Mouse (Mus musculus) large intestine, adult 2 months (tissue): ENCODE data around the gene Pde4b. TPM values are rescaled to one million over a fixed set of nuclear protein-coding genes. Genes with fewer than 3 reads are reported as not detected.

Experiments used
- DNase-seq: peaks from one replicate; pipeline ENCODE4 v3.0.0-alpha.2; 2012; ENCODE audit warnings: low read depth, low spot score
- WGBS: fragments of 180-500 bp; shearing (Covaris S2); methylation state at CpG from one replicate; pipeline ENCODE4 v1.1.7; 2018; 5-methylcytosine and 5-hydroxymethylcytosine counted together
- polyA plus RNA-seq: library from polyadenylated mRNA; depleted of rRNA; stranded (reverse); fragments of >200 nt; gene quantifications from 2 replicates; pipeline ENCODE4 v1.2.3, GENCODE M21; 2012

Gene Pde4b
- polyA plus RNA-seq, 1 experiment, result 4.6 TPM

GRCm38 (mm10) chr4:102172711-102173213 lies 85.4 kb downstream of the Pde4b start:
- 41% methylated on average over 7 of the region's 7 CpGs for WGBS
- no peak for DNase-seq

GRCm38 (mm10) chr4:102175985-102176384 lies 88.6 kb downstream of the Pde4b start:
- no peak for DNase-seq
- WGBS, result 64% methylated on average over 2 of the region's 2 CpGs

- 69% methylated on average over 5 of the region's 5 CpGs for WGBS
- DNase-seq, result no peak
These were observed 89.9 kb downstream of the Pde4b start for GRCm38 (mm10) chr4:102177258-102177657.

- 77% methylated on average over 5 of the region's 5 CpGs for WGBS
- no peak for DNase-seq
These were observed 99.5 kb downstream of the Pde4b start for GRCm38 (mm10) chr4:102186888-102187287.

GRCm38 (mm10) chr4:102197707-102198106 lies 110.4 kb downstream of the Pde4b start:
- DNase-seq, result no peak
- WGBS, result 80% methylated on average over 5 of the region's 5 CpGs

GRCm38 (mm10) chr4:102209773-102210172 lies 122.4 kb downstream of the Pde4b start:
- no peak for DNase-seq
- 61% methylated on average over 2 of the region's 2 CpGs for WGBS

GRCm38 (mm10) chr4:102226700-102227099 lies 139.4 kb downstream of the Pde4b start:
- no peak for DNase-seq

- DNase-seq, result no peak
- WGBS, result 50% methylated on average over 7 of the region's 7 CpGs
These were observed 141.7 kb downstream of the Pde4b start for GRCm38 (mm10) chr4:102228953-102229586.

- DNase-seq, result no peak
- WGBS, result 31% methylated on average over 1 of the region's 1 CpGs
These were observed 143.6 kb downstream of the Pde4b start for GRCm38 (mm10) chr4:102230898-102231297.

- DNase-seq, result no peak
- WGBS, result 60% methylated on average over 1 of the region's 1 CpGs
These were observed 146.3 kb downstream of the Pde4b start for GRCm38 (mm10) chr4:102233633-102234032.

GRCm38 (mm10) chr4:102235151-102235550 lies 147.8 kb downstream of the Pde4b start:
- no peak for DNase-seq
- 73% methylated on average over 2 of the region's 2 CpGs for WGBS

GRCm38 (mm10) chr4:102239102-102239501 lies 151.8 kb downstream of the Pde4b start:
- WGBS, result 71% methylated on average over 2 of the region's 2 CpGs
- DNase-seq, result no peak

- DNase-seq, result no peak
- WGBS, result 77% methylated on average over 12 of the region's 12 CpGs
These were observed 152.5 kb downstream of the Pde4b start for GRCm38 (mm10) chr4:102239657-102240390.

GRCm38 (mm10) chr4:102240754-102241427 lies 153.5 kb downstream of the Pde4b start:
- 68% methylated on average over 8 of the region's 8 CpGs for WGBS

GRCm38 (mm10) chr4:102253994-102254393 lies 166.7 kb downstream of the Pde4b start:
- no peak for DNase-seq

More at GRCm38 (mm10) chr4:102240754-102241427, 153.5 kb downstream of the Pde4b start:
- no peak for DNase-seq

- no peak for DNase-seq
- 10% methylated on average over 15 of the region's 15 CpGs for WGBS
These were observed 167.3 kb downstream of the Pde4b start for GRCm38 (mm10) chr4:102254466-102255294.

GRCm38 (mm10) chr4:102255295-102255670 lies 167.9 kb downstream of the Pde4b start:
- DNase-seq, result no peak
- 58% methylated on average over 9 of the region's 9 CpGs for WGBS

- DNase-seq, result no peak
- 75% methylated on average over 6 of the region's 6 CpGs for WGBS
These were observed 169.0 kb downstream of the Pde4b start for GRCm38 (mm10) chr4:102256170-102256960.

- no peak for DNase-seq
These were observed 172.9 kb downstream of the Pde4b start for GRCm38 (mm10) chr4:102260216-102260615.
